Mouse (Mus musculus) regulatory T cell (primary cell): Measurements from ENCODE around the gene Arpc1b.
"Not testable (repeated sequence)": the region's sequence is repeated elsewhere in the genome, so short reads cannot be mapped to it uniquely, and the experiment has no call there.

Source experiments
- in situ Hi-C: fragments of 300-600 bp; cut with MboI, MseI; formaldehyde crosslinking; loops from one replicate; pipeline ENCODE4 v1.15.1; 2025; ENCODE audit warnings: high pct_unique_total_duplicates

Arpc1b gene

DNA sequence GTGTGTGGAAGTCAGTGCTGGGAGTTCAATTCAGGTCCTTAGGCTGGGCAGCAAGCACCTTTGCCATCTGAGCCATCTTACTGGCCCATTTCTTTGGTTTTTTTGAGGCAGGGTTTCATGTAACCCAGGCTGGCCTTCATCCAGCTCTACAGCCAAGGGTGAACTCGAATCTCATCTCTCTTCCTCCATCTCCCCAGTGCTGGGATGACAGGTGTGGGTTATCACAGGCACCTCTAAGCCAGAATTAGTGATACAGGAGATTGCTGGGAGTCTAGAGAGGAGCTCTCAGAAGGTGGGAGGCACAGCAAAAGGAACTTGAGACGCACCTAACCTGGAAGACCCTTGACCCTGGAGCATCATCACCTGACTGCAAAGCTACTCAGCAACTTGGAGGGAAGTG is 599 bp upstream of the Arpc1b start:
- in situ Hi-C loops = no loop called here

GRCm38 (mm10) chr5:145114606-145115473 is 825 bp downstream of the Arpc1b start:
- in situ Hi-C loops = no loop called here

- in situ Hi-C loops = no loop called here
These were observed 1.7 kb downstream of the Arpc1b start for GRCm38 (mm10) chr5:145115736-145116135.

GRCm38 (mm10) chr5:145116316-145116715 is 2.3 kb downstream of the Arpc1b start:
- in situ Hi-C loops = no loop called here

GRCm38 (mm10) chr5:145116916-145117315 is 2.9 kb downstream of the Arpc1b start:
- in situ Hi-C loops = no loop called here

DNA sequence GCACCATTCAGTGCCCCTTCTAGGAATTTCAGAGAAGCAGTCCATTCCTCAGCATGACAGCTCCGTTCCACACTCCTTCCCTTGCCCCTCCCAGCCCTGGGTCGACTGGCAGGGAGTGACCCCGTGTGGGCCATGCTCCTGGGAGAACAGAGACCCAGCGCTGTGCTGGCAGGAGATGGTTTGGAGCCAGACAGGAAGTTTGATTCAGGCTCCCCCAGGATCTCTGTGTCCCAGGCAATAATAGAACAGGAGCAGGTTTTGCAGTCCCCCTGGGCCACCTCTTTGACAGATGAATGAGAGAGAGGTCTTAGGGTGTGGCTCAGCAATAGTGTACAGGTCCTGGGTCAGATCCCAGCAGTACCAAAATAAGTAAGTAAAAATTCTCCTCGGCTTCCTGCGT is 4.0 kb downstream of the Arpc1b start:
- in situ Hi-C loops = no loop called here

DNA sequence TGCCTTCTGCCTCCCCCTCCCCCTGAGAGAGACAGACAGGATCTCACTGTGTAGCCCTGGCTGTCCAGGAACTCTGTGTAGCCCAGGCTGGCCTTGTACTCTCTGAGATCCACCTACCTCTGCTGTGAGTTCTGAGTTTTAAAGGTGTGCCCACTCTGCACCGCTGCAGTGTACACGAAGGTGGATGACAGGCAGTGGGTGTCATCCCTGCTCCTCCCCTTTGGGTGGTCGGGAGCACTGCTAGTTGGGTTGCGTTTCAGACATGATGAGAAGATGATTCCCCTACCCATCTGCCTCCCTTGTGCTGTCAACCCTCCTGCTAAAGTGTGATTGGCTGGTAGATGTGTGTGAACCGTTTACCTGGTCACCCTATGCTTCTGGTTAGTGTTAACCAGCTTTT is 4.4 kb downstream of the Arpc1b start:
- in situ Hi-C loops = no loop called here

- in situ Hi-C loops = no loop called here
These were observed 5.4 kb downstream of the Arpc1b start for GRCm38 (mm10) chr5:145119385-145119784.

GRCm38 (mm10) chr5:145120921-145121320 is 6.9 kb downstream of the Arpc1b start:
- in situ Hi-C loops = no loop called here

DNA sequence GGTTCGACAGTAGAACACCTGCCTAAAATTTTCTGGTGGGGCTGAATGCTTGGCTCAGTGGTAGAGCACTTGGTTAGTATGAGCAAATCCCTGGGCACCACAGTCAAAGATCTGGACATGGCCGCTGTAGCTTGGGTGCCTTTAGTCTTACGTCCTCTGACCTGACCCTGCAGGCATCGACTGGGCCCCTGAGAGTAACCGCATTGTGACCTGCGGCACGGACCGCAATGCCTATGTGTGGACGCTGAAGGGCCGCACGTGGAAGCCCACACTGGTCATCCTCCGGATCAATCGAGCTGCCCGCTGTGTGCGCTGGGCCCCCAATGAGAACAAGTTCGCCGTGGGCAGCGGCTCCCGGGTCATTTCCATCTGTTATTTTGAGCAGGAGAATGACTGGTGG is 9.4 kb downstream of the Arpc1b start:
- in situ Hi-C loops = no loop called here

GRCm38 (mm10) chr5:145126580-145126979 is 12.6 kb downstream of the Arpc1b start:
- in situ Hi-C loops = no loop called here

- in situ Hi-C loops = no loop called here
These were observed 15.1 kb downstream of the Arpc1b start for GRCm38 (mm10) chr5:145129124-145129523.

GRCm38 (mm10) chr5:145129773-145130172 is 15.8 kb downstream of the Arpc1b start:
- in situ Hi-C loops = not testable (repeated sequence)

DNA sequence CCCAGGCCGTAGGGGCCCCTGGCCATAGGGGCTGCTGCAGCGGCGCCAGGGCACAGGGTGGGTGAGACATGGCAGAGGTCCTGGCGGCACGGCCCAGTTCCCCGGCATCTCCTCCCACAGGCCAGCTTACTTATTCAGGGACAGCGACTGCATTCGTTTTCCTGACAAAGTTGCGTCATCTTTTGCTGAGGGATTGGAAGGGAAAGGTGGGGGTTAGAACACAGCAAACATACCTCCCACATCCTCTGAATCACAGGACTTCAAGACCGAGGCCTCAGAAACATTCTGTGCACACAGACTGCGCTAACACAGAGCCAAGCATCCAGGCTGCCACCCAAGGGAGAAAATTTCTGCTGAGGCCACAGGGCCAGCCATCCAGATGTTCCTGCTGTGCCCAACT is 16.2 kb downstream of the Arpc1b start:
- in situ Hi-C loops = no loop called here

DNA sequence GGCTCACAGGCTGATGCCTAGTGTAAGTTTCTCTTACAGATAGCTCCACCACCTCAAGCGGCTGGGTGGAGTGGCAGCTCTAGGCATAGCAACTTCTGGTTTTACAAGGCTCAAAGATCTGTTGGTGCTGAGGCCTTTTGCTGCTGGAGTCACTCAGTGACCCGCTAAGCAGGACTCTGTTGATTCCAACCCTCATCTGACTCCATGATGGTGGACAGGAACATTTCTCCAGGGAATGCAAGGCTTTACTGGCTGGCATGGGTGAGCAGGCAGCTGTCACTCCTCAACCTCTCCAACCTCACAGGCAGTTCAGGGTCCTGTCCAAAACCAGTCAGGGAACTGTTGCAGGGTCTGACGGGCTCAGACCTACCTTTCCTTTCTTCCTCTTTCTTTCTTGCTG is 17.0 kb downstream of the Arpc1b start:
- in situ Hi-C loops = no loop called here

DNA sequence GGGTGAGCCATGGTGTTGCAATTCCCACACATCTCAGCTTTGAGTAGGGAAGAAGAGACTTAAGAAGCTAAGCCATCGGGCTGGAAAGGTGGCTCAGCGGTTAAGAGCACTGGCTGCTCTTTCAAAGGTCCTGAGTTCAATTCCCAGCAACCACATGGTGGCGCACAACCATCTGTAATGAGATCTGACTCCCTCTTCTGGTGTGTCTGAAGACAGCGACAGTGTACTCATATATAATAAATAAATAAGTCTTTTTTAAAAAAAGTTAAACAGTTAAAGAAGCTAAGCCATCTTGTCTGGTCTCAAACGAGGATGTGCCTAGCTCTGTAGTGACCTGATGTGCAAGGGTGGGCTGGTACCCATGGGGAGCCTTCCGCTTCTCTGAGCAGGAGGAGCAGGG is 19.3 kb downstream of the Arpc1b start:
- in situ Hi-C loops = not testable (repeated sequence)

GRCm38 (mm10) chr5:145138836-145139235 is 24.8 kb downstream of the Arpc1b start:
- in situ Hi-C loops = no loop called here

- in situ Hi-C loops = no loop called here
These were observed 25.8 kb downstream of the Arpc1b start, which contains the start of the genes Pdap1 and Bud31 for GRCm38 (mm10) chr5:145139571-145140519. Gene Pdap1, minus strand, starts transcription at chr5:145140238. Gene Bud31, plus strand, starts transcription at chr5:145140362.

- in situ Hi-C loops = no loop called here
These were observed 26.6 kb downstream of the Arpc1b start for GRCm38 (mm10) chr5:145140611-145141010.

DNA sequence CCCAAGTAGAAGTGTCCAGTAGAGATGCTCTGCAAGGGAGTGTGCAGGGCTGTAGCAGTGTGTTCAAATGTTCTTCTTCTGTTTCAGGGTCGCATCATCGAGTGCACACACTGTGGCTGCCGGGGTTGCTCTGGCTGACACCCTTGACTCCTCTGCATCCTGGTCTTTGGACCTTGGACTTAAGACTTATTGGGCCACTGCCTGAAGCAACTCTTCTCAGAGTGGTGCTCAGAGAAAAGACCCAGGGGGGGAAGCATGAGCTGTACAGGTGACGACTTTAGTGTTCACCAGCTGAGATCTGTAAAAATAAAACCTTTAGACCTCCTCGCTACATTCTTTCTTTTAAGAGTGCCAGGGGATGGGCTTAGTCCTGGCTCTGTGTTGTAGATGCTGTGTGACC is 33.7 kb downstream of the Arpc1b start:
- in situ Hi-C loops = no loop called here

DNA sequence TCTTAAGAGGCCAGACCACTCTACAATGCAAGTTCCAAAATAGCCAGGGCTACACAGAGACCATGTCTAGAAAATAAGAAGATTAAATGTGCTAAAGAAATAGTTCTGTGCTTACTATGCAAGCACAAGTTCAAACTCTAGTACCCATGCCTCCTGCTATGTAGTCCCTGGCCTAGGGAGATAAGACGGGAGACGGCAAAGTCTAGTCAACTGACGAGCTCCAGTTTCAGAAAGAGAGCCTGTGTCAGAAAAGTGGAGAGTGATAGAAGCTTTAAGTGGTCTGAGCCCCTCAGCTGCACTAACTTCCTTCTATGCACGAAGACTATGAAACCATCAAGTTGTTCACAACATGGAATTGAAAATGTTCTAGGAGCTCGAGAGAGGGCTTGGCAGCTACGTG is 35.3 kb downstream of the Arpc1b start:
- in situ Hi-C loops = no loop called here

GRCm38 (mm10) chr5:145152690-145153089 is 38.7 kb downstream of the Arpc1b start:
- in situ Hi-C loops = no loop called here
